Mouse (Mus musculus) G1E (cell line): ENCODE measurements at regions not wholly inside any gene's neighbourhood (a gene's known extent, or its start where the extent isn't known, plus 50 kb on each side); places are given as distances from the start of the nearest gene placed in this dataset.

Source experiments
- CTCF ChIP-seq: IDR thresholded peaks from 2 replicates; pipeline ENCODE4 v1.5.1; 2012; ENCODE audit warnings: low read depth, low read length, inconsistent platforms, mixed read lengths
- TAL1 ChIP-seq: conservative IDR thresholded peaks from 2 replicates; pipeline ENCODE4 v1.6.1; 2012; ENCODE audit warnings: low read depth, low read length, inconsistent platforms, mixed read lengths

- TF ChIP-seq CTCF, result no peak
- no peak for TF ChIP-seq TAL1
Observed at GRCm38 (mm10) chr3:130803591-130804326, 73.6 kb upstream of the Rpl34 start.
